Mouse (Mus musculus): ENCODE measurements at regions not wholly inside any gene's neighbourhood (a gene's known extent, or its start where the extent isn't known, plus 50 kb on each side); places are given as distances from the start of the nearest gene placed in this dataset.

DNA sequence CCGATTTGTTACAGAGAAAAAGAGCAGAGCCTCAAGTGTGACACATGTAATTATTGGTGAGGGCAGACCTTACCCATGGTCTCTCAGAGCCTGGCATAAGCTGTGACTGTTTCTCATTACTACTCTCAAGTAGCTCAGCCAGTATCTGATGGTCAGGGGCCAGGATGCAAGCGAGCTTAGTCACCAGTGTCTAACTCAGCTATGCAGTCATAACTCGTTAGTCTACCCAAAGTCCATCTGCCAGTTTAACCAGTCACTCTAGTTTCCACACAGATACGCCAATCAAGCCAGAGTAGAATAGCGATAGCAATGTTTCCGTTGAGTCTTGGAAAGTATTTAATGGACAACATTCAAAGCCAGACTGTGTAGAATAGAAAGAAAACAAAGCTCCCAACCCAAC, 354.3 kb upstream of the Map3k7 start:
- no peak for DNase-seq (ENCODE audit: low spot score in 2 of 2)

- no peak for DNase-seq (ENCODE audit: low spot score in 2 of 2)
Observed at GRCm38 (mm10) chr4:31612147-31612824, 351.6 kb upstream of the Map3k7 start.

- DNase-seq (ENCODE audit: low spot score in 2 of 2), result no peak
Observed at GRCm38 (mm10) chr4:31612825-31613514, 350.9 kb upstream of the Map3k7 start.

DNA sequence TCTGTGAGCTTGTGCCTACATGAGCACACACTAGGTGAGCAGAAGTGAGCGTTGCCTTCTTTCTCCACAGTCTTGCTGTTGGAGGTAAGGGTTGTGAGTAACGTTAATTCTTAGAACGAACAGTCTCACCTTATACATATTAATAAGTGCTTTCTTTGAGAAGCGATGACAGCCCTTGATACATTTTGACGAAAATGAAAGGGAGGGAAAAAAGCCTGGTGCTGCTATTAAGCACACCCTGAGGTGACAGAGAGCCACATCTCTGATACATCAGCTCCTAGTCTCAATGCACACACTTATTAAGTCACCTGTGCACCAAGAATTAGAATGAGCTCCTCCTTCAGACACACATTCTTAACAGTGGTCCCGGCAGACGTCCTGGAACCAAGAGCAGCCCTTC, 346.3 kb upstream of the Map3k7 start:
- no peak for DNase-seq (ENCODE audit: low spot score in 2 of 2)

- DNase-seq (ENCODE audit: low spot score in 2 of 2), result no peak
Observed at GRCm38 (mm10) chr4:31618026-31618425, 345.9 kb upstream of the Map3k7 start.

DNA sequence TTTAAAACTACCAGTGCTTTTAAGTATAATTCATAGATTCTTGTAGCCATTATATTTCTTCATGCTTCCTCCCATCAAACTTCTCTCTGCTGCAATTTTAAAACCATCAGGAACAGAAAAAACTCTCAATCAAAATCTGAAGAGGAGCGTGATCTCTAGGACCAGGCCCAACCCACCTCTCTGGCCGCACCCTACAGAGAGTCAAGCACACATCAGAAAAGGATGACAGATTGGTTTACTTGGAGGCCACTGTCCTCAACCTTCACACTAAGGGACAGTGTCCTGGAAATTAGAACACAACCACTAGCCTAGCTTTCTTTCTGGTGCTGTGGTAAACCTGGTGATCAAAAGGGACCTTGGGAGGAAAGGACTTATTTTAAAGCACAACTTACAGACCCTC, 342.7 kb upstream of the Map3k7 start:
- DNase-seq (ENCODE audit: low spot score in 2 of 2), result no peak

GRCm38 (mm10) chr4:31627053-31627452, 336.8 kb upstream of the Map3k7 start:
- peak; percentile 26 to 56 for DNase-seq (ENCODE audit: low spot score in 2 of 2)

DNA sequence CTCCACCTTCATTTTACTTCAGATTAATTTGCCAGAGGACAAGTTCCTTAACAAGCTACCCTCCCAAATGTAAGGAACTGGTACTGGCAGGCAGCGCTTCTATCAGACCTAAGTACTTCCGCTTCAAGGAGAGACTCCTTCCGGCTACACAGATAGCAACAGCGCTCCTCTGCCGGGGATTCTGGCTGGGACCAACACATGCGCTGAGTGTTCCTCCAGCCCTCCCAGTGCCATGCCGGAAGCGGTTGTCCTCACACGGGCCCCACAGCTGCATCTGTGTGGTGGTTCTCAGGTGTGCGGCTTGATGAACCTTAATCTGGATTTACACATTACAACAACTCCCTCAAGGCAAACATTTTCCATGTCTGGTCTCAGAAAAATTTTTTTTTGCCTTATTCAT, 336.1 kb upstream of the Map3k7 start:
- peak in 1 of 2 experiments; percentile 11 for DNase-seq (ENCODE audit: low spot score in 2 of 2)

GRCm38 (mm10) chr4:31638564-31638963, 325.3 kb upstream of the Map3k7 start:
- no peak for DNase-seq (ENCODE audit: low spot score in 2 of 2)

DNA sequence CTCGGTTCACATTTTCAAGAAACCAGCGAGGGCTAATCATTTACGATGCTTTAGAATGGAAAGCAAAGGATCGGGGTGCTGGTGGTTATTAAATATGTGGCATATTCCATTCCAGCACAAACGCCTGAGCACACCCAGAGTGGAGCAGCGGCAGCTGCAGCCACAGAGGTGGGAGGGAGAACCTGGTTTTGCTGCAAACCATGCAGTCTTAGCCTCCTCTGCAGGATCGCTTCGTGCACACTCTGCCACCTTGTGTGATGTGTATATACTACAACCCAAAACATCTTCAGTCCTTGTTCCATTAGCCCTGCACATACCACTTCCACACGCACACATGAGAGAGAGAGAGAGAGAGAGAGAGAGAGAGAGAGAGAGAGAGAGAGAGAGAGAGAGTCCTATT, 321.7 kb upstream of the Map3k7 start:
- DNase-seq (ENCODE audit: low spot score in 2 of 2), result peak; percentile 23 to 55

DNA sequence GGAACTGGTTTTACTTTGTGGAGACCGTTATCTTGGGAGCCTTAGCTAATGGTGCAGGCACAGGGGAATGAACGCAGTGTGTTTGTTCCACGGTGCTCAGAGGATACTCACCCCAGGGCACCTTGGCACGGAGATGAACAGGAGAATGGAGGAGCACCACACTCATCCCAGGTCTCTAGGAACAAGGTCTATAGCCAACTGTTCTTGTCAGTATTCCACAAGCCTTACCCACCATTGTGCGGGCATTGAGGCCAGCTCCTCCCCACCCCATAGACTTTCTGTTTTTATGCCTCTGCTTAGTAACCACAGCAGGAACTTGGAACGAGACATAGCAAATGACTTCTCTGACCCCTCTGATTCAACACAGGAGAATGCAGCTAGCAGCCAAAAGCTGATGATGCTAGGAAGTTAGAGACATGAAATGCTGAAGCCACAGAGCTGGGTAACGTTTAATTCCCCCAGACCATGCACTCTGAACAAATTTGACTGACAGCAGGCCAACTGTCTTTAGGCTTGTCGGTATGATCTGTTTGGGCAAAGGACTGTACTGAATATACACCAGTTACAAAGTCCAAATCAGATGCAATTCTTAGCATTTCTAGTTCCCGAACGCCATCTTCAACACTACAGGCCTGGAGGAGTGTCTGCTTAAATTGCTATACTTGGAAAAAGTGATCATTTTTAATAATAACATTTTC, 321.2 kb upstream of the Map3k7 start:
- no peak for DNase-seq (ENCODE audit: low spot score in 2 of 2)

GRCm38 (mm10) chr4:31648631-31649368, 315.1 kb upstream of the Map3k7 start:
- DNase-seq (ENCODE audit: low spot score in 2 of 2), result no peak

DNA sequence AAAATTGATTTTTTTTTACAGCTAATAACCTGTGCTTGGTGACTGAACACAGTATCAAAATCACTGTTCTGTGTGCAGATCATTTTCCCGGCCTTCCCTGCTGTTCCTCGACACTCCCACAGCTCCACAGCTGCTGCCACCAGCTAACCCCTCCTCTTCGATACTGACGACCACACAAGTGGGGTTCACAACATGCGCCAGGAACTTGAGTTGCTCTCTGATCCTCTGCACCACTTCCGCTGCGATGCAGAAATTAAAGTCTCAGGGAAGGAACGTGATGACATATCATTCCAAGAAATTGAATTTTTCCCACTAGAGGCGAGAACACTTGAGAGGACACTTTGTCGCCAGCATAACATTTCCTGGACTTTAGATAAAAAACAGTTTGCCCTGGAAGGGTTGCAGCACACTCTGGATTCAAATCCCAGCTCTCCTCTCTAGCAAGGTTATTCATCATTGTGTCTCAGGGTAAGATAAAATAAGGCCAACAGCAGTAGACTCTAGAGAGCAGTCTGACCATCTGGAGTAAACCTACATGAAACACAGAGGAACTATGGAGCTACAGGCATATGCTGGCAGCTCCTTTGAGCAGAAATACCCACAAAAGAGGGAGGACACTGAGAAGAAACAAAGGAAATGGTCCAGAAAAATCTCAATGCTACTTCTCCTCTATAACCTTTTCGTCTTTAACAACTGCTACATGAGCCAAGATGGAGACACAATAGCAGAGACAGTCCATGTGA, 308.4 kb upstream of the Map3k7 start:
- DNase-seq (ENCODE audit: low spot score in 2 of 2), result no peak

- no peak for DNase-seq (ENCODE audit: low spot score in 2 of 2)
Observed at GRCm38 (mm10) chr4:31656111-31656510, 307.8 kb upstream of the Map3k7 start.

DNA sequence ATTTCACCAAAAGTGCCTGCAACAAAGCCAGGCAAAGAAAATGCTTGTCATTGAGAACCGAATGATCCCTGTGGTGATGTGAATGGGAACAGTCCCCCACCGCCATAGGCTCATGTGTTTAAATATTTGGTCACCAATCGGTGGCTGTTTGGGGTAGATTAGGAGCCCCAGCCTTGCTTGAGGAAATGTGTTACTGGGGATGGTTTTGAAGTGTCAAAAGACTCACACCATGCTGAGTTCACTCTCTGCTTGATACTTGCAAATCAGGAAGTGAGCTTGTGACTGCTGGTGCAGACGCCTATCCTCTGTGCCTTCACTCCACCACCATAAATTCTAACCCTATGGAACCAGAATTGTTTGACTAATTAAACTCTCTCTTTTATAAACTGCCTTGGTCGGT, 305.1 kb upstream of the Map3k7 start:
- no peak for DNase-seq (ENCODE audit: low spot score in 2 of 2)

DNA sequence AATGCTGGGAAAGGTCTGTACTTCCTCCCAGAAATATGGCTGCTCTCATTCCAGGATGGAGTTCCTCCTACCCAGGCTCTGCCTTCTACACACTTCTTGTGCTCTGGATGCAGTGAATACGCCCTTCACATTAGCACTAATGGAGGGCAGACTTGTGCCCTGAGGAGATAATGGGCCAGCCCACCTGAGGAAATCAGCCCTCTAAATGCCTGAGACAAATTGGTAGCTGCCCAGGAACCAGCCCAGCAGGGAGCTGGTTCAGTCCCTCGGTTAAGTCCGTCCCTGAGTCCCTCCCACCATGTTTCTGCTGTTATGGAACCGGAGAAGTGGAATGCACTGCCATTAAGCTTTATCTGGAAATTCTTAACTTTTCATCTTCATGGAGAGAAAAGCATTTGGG, 303.0 kb upstream of the Map3k7 start:
- DNase-seq (ENCODE audit: low spot score in 2 of 2), result no peak

GRCm38 (mm10) chr4:31671530-31672170, 292.2 kb upstream of the Map3k7 start:
- peak in 1 of 2 experiments; percentile 2 for DNase-seq (ENCODE audit: low spot score in 2 of 2)

- DNase-seq (ENCODE audit: low spot score in 2 of 2), result no peak
Observed at GRCm38 (mm10) chr4:31672171-31672841, 291.6 kb upstream of the Map3k7 start.

GRCm38 (mm10) chr4:31672842-31673171, 291.1 kb upstream of the Map3k7 start:
- DNase-seq (ENCODE audit: low spot score in 2 of 2), result no peak

- DNase-seq (ENCODE audit: low spot score in 2 of 2), result no peak
Observed at GRCm38 (mm10) chr4:31679007-31679590, 284.8 kb upstream of the Map3k7 start.
